Mouse (Mus musculus): ENCODE measurements around the gene Foxg1. TPM values are rescaled to one million over a fixed set of nuclear protein-coding genes. Genes with fewer than 3 reads are reported as not detected.
A peak's percentile ranks its signal among the peaks of the same experiment; 100 is the strongest.

Foxg1 gene
- total RNA-seq (2021), result 100 to 1,000 TPM in 1 of 2 experiments, 10 to 100 TPM in 1; 97.5 to 110 TPM
- long read RNA-seq, experiment 1, transcript Foxg1-204 (1 exons, 3,973 nt), result major isoform, 101 of 108 reads
- long read RNA-seq, experiment 1, transcript Foxg1-201 (2 exons, 2,941 nt), result minor isoform, 6 of 108 reads
- long read RNA-seq, experiment 1, partial matches to known transcripts, result 0 of 108 reads
- long read RNA-seq, experiment 1, other reads (novel, unspliced or antisense), result 1 of 108 reads
- long read RNA-seq, experiment 2, transcript Foxg1-204 (1 exons, 3,973 nt), result major isoform, 70 of 72 reads
- long read RNA-seq, experiment 2, partial matches to known transcripts, result 0 of 72 reads
- long read RNA-seq, experiment 2, other reads (novel, unspliced or antisense), result 0 of 72 reads

GRCm38 (mm10) chr12:49382565-49383520 is at the start of gene Foxg1:
TSS of gene Foxg1 (plus strand) at chr12:49382660.
- DNase-seq (ENCODE audit: low spot score in 2 of 2), result peak; percentile 55 to 72

DNA sequence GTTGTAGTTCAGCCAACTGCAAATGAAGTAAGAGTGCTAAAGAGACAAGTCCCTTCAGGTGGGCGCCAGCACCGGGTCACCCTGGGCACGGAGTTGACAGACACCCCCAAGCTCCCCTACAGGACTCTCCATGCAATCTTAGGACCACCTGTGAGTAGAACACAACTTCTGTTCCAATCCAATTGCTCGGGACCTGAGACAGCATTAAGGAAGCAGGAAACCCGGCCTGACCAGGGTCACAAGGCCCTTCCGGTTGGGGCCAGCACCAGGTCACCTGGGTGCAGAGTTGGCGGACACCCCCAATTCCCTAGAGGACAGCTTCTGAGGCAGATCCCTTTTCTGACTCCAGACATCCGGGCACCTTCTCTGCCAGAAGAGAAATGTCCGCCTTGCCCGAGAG is 32.8 kb upstream of the Foxg1 start:
- no peak for DNase-seq (ENCODE audit: low spot score in 2 of 2)

GRCm38 (mm10) chr12:49368931-49369330 is 13.5 kb upstream of the Foxg1 start:
- DNase-seq (ENCODE audit: low spot score in 2 of 2), result peak in 1 of 2 experiments; percentile 18

GRCm38 (mm10) chr12:49372170-49372569 is 10.3 kb upstream of the Foxg1 start:
- DNase-seq (ENCODE audit: low spot score in 2 of 2), result peak in 1 of 2 experiments; percentile 11

GRCm38 (mm10) chr12:49373176-49373575 is 9.3 kb upstream of the Foxg1 start:
- no peak for DNase-seq (ENCODE audit: low spot score in 2 of 2)

GRCm38 (mm10) chr12:49373821-49374605 is 8.4 kb upstream of the Foxg1 start:
- peak in 1 of 2 experiments; percentile 38 for DNase-seq (ENCODE audit: low spot score in 2 of 2)

DNA sequence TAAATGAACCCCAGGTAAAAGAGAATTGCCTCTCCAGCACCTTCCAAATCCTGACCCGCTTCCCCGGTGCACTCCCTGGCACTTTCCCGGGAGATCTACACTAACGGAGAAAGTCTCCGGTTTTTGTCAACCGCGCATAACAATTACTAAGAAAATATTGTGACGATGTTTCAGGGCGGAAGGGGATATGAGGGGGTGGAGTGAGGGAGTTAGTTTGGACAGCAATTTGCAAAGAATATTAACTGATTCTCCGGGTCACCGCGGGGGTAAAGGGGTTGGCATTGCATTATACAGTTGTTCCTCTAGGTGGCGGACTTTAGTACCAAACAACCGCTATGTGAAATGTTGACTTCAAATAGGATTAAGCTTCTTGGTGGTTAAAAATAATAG is 7.9 kb upstream of the Foxg1 start:
- peak in 1 of 2 experiments; percentile 44 for DNase-seq (ENCODE audit: low spot score in 2 of 2)

DNA sequence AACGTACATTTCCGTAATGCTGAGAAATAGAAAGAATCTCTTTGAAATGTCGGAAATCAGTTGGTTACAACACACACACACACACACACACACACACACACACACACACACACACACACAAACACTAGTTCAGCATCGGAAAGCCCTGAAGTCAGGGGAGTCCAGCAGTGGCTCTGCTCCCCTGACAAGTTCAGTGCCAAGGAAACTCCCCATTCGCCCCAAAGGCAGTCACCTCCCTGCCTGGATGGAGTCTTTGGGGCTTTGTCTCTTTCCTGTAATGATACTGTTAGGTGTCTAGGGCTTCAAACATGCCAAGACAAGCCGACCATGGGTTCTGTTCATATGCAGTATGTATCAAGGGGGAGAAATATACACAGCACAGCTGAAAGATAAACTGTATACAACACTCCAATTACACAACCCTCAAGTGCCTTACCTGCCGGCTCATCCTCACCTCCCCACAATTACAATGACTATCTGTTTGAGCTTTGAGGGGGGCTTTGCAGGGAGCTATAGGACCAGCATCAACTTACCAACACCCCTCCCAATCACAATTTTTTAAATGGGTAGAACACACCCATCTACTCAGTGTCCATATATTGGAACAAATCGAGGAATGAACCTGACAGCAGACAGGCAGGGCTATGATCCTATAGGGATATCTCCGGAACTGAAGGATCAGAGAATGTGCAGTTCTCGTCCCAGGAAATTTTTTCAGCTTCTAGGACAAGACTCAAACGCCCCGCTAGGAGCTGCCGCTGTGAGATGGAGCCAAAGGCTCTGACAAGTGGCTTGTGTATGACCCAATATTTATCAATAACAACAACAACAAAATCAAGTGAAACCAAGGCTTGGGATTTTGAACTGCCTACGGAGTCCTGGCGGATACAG is 6.8 kb upstream of the Foxg1 start:
- DNase-seq (ENCODE audit: low spot score in 2 of 2), result peak; percentile 13 to 21

DNA sequence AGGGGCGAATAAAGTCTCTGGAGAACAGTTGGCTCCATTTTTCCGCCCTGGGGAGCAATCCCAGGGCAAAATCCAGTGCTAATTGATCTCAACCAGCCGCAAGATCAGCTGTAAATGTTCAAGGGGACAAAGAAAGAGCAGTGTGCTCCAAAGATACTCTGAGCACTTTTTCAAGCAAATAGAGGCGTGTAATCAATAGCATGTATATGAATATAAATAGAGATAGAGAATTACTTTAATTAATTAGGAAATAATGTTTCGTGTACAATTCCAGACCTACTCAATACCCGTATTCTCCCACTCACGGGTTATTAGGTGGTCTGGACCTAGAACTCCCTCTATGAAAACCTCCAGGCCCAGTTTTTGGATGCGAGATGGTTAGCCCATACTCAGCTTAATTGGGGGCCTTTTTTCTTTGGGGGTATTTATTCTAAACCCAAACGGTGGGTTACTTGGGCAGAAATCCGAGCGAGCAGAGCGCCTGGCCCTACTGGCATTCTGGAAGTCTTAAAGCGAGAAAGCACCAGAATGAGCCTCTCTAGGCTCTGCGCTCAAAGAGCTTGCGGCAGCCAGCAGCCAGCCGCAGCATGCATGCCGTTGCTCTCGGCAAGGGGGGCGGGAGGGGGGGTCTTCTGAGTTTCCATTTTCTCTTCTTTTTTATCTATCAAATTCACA is 6.0 kb upstream of the Foxg1 start:
- DNase-seq (ENCODE audit: low spot score in 2 of 2), result peak; percentile 9 to 32

GRCm38 (mm10) chr12:49377281-49377970 is 5.0 kb upstream of the Foxg1 start:
- DNase-seq (ENCODE audit: low spot score in 2 of 2), result peak; percentile 53 to 59

- DNase-seq (ENCODE audit: low spot score in 2 of 2), result peak in 1 of 2 experiments; percentile 19
Measured at GRCm38 (mm10) chr12:49378920-49379319, 3.5 kb upstream of the Foxg1 start.

DNA sequence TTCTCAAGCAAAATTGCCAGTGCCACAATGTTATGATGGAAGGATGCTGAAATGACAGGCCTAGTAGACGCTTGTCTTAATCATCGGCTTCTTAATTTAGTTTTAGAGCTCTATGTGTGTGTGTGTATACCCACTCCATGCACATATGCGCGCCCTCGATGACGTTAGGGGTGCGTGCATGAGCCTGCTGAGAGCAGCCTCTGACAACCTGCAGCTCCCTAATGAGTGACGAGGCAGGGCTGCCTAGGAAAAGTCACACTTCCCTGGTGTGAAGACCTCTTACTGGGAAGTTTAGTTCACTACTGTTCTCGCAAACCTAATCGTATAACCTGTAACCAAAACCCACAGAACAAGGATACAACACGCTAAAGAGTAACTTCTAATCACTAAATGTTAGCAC is 3.0 kb upstream of the Foxg1 start:
- DNase-seq (ENCODE audit: low spot score in 2 of 2), result peak in 1 of 2 experiments; percentile 48

DNA sequence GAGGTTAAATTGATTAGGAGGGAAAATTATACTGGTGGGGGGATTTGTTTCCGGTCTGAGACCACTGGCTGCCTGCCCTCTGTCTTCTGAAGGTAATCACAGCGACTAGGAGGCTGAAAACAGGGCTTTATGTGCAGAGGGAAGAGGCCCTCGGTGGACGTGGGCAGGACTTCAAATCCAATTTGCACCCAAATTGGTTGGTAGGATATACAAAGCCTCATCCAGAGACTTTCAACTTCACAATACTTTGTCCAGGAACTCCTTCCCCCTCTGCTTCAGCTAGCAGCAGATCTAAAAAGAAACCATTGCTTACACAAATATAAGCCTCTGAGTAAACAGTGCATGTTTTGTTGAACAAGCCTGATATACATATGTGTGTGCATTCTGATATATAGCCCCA is 2.0 kb upstream of the Foxg1 start:
- DNase-seq (ENCODE audit: low spot score in 2 of 2), result peak in 1 of 2 experiments; percentile 35

DNA sequence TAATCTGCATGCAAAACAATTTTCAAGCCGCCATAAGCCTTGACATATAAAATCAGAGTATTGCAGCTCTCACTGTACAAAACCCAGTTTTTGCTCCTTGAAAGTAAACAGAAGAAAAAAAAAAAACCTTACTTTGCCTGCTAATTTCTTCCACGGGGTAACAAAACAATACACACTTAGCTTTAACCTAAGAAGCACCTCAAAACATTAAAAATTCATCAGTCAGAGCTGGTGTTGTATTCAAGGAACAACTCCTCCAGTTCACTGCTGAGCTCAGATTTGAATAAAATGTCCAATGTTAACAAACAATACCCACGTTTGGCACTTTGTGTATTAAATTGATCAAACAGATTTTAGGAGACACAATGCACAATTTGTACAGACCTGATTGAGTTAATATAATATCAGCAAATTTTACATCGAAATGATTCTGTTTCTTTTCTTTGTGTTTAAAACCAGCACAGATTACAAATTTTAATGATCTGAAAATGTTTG is 1.4 kb upstream of the Foxg1 start:
- DNase-seq (ENCODE audit: low spot score in 2 of 2), result no peak

DNA sequence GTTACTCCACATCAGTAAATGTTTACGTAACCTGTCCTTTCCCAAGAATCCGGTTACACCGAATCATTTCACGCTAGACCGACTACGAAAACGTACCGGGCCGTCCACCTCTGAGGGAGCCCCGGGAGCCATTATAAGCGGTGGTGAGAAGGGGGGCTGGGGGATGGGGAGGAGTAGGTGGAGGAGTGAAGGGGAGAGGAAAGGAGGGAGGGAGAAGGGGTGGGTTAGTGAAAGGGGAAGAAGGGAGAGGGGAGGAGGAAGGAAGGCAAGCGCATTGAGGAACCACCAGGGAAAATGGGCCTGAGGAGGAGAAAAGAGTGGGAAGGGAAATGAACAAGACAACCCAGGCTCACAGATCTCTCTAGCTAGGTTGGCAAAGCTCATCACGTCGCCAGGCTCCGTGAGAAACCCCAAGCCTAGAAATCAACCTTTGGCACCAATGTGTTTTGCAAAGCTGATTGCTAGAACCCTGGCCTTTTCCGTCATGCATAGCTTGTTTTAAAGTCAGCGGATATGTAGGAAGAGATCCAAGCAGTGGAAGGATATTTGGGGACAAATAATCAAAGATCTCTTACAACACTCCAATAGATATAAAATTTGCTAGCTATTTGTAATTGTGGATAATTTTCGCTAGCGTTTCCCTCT is 617 bp upstream of the Foxg1 start:
- peak in 1 of 2 experiments; percentile 65 for DNase-seq (ENCODE audit: low spot score in 2 of 2)

DNA sequence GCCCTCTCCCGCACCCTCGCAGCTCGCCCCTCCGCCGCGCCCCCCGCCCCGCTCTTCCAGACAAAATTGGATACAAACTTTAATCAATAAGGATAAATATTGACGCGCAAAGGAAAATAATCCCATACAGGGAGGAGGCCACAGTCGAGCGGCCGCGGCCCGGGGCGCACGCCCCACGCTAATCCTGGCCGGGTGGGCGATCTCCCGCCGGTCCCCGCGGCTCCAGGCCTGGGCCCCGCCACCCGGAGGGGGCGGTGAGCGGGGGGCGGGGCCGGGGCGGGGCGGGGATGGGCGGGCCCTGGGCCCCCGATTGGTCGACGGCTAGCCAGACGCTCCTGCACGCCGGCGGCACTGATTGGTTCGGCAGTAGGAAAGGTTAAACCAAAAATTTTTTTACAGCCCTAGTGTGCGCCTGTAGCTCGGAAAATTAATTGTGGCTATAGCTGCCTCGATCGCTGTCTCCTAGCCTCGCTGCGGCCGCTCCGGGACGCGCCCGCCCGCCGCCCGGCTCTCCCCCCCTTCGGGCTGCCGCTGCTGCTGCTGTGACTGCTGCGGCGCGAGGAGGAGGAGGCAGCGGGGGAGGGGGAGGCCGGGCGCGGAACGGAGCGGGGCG is 1.2 kb downstream of the Foxg1 start:
- DNase-seq (ENCODE audit: low spot score in 2 of 2), result peak; percentile 88 to 91

DNA sequence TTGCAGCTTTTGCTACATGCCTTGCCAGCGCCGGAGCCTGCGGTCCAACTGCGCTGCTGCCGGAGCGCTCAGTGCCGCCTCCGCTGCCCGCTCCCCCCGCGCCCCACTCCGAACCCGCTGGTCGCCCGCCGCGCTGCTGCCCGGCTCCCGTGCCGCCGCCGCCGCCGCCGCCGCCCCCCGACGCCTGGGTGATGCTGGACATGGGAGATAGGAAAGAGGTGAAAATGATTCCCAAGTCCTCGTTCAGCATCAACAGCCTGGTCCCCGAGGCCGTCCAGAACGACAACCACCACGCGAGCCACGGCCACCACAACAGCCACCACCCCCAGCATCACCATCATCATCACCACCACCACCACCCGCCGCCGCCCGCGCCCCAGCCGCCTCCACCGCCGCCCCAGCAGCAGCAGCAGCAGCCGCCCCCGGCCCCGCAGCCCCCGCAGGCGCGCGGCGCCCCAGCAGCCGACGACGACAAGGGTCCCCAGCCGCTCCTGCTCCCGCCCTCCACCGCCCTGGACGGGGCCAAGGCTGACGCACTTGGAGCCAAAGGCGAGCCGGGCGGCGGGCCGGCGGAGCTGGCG is 1.9 kb downstream of the Foxg1 start:
- peak in 1 of 2 experiments; percentile 56 for DNase-seq (ENCODE audit: low spot score in 2 of 2)
